Mouse (Mus musculus): ENCODE measurements around the gene Pitpnc1.

- TF ChIP-seq CTCF (IDR thresholded peaks at IDR 0.05; ENCODE audit: low read depth) (no peak), EP300 (IDR thresholded peaks at IDR 0.05; ENCODE audit: low read depth) (no peak)
Observed at GRCm38 (mm10) chr11:107183777-107184176, 286.7 kb downstream of the Pitpnc1 start.
